Mouse (Mus musculus): ENCODE data around the gene Gpr180.

DNA sequence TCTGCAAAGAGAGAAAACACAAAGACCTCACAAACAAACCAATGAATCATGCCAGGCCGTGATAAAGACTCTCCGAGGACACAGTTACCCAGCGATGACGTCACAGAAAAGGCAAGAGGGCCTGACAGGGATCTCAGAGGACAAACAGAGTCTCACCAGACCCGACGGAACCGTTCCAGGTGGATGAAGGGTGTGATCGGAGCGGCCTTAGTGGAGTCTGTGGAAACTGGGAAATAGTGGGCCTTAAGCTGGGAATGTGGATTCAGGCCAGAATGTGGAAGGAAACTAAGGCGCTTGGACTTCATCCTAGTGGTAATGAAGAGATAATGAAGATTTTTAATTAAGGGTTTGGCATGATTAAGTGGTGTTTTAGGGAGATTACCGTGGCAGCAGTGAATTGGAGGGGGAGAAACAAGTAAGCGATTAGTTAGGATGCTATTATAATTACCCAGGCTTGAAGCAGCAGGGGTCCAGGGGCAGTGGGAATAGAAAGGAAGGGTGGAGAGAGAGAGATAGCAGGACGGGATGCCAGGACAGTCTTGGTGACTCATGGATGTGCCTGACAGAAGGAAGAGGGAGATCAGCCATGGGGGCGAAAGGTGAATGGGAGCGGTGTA is 75.3 kb downstream of the Gpr180 start:
- TF ChIP-seq CTCF (IDR thresholded peaks at IDR 0.05; ENCODE audit: insufficient read depth, low read depth, low read length) = no peak
- no peak for TF ChIP-seq POLR2A (IDR thresholded peaks at IDR 0.05; ENCODE audit: insufficient read depth, low read depth, low read length)
